Mouse (Mus musculus): Measurements from ENCODE around the gene Itga10.
"Not testable (repeated sequence)": the region's sequence is repeated elsewhere in the genome, so short reads cannot be mapped to it uniquely, and the experiment has no call there.

- not testable (repeated sequence) for TF ChIP-seq GATA1 (IDR thresholded peaks at IDR 0.05; ENCODE audit: borderline replicate concordance, low read length); FLI1 (IDR thresholded peaks at IDR 0.05; ENCODE audit: low read length)
Measured at GRCm38 (mm10) chr3:96665732-96666363, 20.5 kb downstream of the Itga10 start.

Data from megakaryocyte, embryonic 14.5 days (primary cell).